Mouse (Mus musculus): ENCODE measurements around the gene Rras. TPM values are rescaled to one million over a fixed set of nuclear protein-coding genes. Genes with fewer than 3 reads are reported as not detected.
A peak's percentile ranks its signal among the peaks of the same experiment; 100 is the strongest.

The Rras gene
- polyA plus RNA-seq (2012; rRNA removed), result 221 and 291 TPM in 2 replicates

DNA sequence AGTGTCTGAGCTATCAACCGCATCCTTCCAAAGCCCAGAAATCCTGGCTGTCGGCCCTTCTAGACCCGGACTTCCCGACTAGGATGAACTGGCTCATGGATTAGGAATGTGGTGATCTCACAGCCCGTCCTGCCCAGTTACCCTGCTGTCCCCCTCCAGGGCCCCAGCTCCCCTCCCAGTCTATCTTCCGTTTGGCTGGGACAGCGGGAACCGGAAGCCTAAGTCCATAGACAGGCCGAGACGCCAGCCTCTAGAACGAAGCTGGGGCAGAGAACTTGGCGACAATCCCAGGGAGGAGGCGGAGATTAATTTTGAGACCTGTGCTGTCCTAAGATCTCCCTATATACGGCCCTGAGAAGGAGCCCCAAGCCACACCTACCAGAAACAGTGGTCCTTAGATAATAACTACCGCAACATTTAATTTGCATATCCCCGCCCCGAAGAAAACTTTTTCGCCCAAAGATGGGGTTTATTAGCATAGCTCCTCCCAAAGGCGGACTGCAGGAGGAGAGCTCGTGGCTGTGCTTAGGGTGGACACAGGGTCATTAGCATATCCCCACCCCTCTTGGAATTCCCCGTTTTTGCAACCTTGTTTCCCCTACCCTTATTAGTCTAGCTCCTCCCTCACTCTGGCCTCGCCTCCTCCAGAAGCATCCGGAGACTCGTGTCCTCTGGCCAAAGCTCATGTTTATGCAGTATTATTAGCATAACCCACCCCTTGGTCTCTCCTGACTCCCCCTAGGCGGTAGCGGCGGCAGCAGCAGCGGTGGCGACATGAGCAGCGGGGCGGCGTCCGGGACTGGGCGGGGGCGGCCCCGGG, at the start of gene Rras:
Gene Rras (plus strand): TSS at position 720 of the 820 bp plus-strand sequence.
- DNase-seq (ENCODE audit: low read depth), result peak; percentile 98

DNA sequence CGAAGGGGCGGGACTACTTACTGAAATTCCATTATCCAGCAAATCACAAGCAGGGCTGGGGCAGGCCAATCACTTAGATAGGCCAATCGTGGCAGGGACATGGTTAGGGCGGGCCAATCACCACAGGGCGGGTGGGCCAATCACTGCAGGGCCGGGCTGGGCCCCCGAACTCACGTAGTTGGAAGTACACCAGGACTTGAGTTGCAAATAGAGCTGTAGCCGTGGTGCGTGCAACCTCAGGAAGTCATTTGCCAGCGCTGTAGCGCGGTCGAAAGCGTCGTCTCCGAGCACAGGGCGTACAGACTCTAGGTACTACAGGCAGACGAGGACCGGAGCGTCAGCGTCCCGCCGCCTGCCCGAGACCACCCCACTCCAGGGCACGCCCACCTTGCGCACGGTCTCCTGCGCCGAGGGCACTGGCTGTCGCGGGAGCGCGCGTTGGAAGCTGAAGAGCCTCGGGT, 47.5 kb upstream of the Rras start:
- no peak for DNase-seq (ENCODE audit: low read depth)

DNA sequence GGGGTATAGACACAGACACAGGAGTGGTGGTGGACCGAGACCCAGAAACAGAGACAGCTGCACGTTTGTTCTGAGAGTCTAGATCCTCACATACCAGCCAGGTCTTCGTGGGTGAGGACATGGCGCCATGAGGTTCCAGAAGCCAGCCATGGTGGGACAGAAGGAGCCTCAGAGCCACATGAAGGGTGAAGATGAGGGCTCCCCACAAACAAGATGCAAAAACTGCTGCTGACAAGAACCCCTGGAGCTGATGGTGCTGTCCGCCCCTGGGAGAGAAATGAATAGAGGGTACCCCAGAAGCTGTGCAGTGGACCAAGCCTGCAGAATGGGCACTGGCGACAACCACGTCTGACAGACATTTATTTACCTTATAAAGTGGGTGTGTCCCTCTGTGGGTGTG, 46.6 kb upstream of the Rras start:
- DNase-seq (ENCODE audit: low read depth), result no peak

DNA sequence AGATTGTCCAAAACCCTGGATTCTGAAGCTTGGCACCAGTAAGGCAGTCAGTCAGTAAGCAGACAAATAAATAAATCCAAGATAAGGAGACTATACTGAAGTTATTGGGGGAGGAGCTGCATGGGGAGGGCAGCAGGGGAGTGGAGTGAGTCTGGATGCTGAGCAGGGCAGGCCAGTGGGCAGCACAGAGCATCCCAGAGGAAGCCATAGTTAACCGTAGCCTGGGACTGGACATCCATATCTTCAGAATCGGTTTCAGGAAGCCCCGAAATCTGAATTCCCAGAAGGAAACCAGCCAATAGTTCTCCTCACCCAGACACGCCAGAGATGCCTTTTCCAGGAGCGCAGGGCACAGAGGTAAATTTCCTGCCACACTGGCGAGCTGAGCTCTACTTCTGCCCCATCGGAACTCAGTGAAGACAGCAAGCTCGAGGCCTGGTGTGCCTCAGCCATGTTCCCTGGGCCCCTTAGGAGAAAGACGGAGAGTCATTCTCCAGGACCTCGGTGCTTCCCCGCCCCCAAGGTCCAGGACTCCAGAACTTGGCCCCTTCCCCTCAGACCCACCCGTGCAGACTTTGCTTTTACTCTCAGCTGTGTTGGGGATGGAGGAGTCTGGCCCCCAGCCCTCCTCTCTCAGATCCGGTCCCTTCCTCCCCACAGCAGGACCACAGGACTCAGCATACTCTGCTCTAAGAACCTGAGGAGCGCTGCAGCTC, 44.2 kb upstream of the Rras start:
- DNase-seq (ENCODE audit: low read depth), result no peak

DNA sequence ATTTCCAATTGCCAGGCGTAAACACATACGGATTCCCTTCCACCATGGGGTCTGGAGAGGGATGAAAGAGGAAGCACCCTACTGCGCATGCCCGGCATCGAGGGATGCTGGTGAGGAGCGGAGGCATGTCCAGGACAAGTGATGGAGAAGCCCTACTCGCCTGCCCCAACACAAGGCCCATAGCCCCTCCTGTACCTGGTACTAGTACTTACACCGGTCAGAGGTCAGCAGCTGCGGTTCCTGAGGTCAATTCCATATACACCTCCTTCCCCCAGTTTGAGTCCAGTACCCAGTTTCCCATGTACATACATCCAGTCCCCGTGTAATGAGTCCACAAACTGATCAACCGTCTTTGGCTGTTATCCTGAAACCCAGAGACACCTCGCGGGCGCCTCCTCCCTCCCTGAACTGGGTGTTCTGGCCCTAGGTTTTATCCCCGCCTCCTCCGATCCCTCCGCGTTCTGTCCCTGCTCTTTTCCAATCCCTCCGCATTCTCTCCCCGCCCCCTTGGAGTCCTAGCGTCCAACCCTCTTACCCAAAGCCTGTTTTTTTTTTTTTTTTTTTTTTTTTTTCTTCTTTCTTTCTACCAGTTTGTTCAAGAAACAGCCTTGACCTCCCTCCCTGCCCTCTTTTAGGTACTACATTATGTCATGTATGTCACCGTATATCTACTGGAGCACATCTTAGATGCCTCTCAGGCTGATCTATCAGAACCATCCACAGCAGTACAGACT, 43.2 kb upstream of the Rras start, which contains the start of gene Cpt1c:
Gene Cpt1c (minus strand): TSS at position 469 of the 734 bp plus-strand sequence.
- DNase-seq (ENCODE audit: low read depth), result no peak

DNA sequence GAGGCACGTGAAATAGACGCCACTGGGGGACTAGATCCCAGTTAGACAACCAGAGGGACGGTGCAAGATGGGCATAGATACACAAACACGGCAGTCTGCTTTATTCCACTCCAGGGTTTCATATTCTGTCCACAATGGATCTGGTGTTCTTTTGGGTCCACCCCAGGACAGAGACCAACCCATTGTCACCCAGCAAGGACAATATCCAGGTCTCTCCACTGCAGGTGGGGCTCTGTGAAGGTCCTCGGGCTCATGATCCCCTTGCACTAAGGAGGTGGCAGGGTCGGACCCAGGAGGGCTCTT, 42.7 kb upstream of the Rras start:
- no peak for DNase-seq (ENCODE audit: low read depth)

DNA sequence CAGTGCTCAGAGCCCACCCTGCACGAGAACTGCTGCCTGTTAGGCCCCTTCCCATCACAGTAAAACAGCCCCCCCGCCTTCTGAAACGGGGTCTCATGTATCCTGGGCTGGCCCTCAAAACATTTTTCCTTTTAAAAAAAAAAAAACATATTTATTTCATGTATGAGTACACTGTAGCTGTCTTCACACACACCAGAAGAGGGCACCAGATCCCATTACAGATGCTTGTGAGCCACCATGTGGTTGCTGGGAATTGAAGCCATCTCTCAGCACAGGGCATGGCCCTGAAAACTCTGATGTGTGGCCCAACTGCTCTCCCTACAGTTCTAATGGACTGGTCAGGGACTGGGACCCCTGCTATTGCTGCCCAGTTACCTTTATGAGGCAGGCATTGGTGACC, 39.5 kb upstream of the Rras start:
- no peak for DNase-seq (ENCODE audit: low read depth)

DNA sequence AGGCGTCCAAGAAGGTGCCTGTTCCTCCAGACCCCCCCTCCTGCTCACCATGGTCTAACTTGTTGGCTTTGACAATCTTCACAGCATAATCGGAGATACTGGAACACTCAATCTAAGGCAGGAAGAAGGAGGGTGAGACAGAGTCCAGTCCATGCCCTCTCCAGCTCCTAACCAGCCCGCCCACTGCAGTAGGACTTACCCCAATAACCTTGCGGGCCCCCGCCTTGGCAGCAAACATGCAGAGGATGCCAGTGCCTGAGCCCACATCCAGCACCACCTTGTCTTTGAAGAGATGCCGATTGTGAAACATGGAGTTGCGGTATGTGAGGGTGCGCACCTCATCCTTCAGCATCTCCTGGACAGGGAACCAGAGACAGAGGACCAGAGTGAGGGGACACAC, 36.2 kb upstream of the Rras start:
- DNase-seq (ENCODE audit: low read depth), result no peak

DNA sequence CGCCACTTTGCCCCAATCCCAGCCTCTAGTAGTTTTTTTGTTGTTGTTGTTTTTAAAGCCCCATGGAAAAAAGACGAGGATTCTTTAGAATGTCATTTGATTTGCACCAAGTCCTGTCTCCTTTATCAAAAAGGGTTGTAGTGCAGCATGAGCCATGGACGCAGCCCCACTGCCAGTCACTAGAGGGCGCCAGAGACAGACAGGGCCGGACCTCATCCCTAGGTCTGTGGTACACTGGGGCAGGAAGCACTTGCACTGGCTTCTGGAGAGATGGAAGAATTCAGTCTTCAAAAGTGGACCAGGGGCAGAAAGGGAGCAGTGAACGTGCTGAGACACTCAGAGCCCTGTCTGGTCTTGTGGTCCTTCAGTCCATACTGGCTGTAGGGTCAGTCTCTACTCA, 34.7 kb upstream of the Rras start:
- no peak for DNase-seq (ENCODE audit: low read depth)

DNA sequence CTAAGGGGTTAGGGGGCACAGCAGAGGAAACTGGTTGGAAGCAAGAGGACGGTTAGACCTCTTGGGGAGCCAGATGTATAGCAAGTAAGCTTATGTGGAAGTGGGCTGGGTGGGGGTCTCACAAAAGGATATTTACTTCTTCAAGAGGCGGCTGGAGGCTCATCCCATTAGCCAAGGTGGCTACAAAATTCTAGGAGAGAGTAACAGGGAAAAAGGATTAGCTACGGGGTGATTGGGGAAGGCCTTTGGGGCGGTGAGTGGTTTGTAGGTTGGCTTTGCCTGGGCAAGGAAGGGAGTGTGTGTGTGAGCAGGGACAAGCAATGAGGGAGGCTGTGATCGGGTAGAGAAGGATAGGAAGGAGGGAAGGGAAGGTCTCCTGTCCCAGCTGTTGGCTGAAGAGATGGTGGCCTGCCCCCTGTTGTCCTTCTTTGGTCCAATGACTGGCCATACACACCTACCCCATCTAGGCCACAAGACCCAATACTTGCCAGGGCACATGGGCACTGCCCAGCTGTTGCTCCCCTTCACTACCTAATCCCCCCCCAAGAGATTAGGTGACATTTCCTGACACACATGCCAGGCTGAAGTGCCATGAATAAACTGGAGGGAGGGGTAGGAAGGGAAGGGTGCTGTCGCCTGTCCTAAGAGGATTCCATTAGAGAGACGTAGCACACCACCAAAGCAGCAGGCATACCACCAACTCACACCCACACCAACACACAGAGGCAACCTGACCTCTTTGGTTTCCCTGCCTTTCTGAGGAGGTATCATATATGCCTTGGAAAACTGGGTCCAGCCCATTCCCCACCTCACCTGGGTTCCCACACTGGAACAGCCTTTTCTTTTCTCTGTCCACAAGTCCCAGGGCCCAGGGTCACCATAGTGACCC, 33.6 kb upstream of the Rras start:
- no peak for DNase-seq (ENCODE audit: low read depth)

DNA sequence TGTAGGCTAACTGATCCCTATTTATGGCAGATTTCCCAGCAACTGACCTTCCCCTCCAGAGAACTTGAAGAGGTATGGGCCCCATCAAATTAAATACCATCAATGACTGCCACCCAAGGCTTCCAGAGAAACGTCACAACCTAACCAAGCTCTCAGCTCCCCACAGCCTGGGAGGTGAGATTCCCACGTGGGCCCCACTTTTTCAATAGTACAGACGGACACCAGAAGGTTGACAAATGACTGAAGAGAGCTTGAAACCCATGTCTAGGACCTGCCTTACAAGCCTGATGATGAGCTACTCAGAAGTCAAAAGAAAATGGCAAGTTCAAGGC, 33.0 kb upstream of the Rras start:
- no peak for DNase-seq (ENCODE audit: low read depth)

DNA sequence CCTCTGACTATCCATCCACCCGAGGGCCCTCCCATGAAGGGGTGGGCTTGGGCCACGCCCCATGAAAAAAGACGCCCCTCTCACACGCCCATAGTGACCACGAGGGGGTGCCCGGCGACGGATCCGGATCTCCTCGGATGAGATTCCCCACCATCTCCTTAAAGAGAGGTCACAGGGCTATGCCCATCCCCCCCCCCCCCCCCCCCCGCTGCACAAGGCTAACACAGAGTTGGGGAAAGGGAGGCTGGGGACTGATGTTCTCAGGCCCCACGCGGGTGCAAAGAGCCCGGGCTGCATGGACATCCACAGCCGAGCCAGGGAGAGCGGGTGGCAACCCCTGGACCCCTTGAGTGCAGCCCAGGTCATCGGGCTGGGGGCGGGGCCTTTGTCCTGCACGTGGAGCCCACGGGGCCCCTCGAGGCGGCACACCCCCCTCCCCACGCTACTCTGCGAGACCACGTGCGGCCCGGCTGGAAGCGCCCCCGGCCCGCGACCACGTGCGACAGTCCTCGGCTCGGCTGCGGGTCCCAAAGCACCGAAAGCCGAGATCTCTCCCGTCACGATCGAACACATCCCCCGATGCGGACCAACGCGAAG, 32.1 kb upstream of the Rras start:
- no peak for DNase-seq (ENCODE audit: low read depth)

DNA sequence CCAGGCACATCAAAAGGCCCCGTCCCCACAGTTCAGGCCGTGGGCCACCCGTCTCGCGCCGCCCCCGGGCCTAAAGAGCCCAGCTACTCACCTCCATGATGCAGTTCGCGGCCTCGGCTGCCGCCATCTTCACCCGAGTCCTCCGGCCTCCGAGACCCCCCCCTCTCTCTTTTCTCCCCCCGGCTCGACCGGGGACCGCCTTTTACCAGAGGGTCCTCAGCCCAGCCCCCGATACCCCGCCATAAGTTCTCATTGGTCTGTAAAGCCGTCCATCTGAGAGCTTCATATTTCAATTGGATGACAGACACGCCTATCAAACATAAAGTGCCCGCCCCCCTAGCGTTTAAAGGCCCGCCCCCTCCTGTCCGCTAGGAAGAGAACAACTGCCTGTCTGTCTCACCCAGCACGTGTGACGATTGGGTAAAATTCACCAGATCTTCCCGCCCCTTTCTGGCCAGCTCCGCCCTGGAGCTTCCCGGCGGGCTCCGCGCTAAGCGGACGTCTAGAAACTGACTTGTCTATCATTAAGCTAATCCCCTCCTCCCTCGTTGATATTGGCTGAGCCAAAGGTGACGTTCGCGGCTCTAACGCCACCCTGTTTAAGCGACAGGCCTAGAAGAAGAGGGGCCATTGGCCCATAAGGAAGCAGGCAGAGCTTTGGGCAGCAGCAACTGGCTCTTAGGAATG, 31.4 kb upstream of the Rras start, which contains the start of gene Prmt1:
Gene Prmt1 (minus strand): TSS at position 377 of the 687 bp plus-strand sequence.
- peak; percentile 99 for DNase-seq (ENCODE audit: low read depth)

DNA sequence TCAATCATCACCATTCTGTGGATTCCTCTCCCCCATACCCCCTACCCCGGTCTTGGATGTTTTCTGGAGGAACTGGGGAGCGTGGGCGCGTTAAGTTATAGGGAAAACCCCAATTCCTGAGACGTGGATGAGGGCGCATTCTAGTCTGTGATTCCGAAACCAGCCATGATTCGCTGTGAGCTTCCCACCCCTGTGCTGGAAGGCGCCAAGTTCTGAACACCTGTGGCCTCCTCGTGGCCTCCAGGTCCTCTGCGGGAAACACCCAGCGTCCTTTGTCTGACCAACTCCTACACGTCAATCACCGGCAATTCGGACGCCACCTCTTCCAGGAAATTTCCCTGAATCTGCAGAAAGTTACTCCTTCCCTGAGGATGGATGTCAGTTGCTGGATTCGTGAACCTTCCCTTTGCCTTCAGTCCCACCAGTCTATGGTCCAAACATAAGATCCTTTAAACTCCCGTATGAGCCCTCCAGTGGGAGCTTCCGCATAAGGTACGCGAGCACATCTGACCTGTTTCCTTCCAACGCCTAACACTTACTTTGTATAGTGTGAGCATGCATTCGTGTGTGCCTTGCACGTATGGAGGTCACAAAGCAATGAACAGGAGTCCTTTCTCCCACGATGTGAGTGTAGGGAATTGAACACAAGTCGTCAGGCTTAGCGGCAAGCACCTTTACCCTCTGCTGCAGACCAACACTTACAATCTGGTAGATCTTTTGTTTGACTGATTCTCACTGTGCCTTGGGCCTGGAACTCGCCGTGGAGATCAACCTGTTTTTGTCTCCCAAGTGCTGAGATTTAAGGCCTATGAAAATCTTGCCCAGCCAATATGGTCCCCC, 30.7 kb upstream of the Rras start:
- no peak for DNase-seq (ENCODE audit: low read depth)

DNA sequence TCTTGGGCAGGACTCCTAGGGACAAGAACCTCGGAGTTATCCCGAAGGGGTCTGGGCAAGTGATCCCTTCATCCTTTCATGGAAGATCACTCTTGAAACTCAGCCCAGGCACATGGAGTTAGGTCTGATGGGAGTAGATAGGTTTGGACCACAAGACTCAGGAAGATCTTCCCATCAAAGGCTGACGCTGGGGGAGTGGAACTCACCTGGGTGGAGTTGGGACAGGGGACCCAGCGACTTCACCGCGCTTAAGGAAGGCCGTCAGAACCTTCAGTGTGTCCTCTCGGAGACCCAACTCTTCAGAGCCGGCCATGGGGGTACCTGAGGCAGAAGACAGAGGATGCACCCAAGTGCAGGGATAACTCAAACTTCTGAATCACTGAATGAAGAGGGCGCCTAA, 21.1 kb upstream of the Rras start:
- no peak for DNase-seq (ENCODE audit: low read depth)

DNA sequence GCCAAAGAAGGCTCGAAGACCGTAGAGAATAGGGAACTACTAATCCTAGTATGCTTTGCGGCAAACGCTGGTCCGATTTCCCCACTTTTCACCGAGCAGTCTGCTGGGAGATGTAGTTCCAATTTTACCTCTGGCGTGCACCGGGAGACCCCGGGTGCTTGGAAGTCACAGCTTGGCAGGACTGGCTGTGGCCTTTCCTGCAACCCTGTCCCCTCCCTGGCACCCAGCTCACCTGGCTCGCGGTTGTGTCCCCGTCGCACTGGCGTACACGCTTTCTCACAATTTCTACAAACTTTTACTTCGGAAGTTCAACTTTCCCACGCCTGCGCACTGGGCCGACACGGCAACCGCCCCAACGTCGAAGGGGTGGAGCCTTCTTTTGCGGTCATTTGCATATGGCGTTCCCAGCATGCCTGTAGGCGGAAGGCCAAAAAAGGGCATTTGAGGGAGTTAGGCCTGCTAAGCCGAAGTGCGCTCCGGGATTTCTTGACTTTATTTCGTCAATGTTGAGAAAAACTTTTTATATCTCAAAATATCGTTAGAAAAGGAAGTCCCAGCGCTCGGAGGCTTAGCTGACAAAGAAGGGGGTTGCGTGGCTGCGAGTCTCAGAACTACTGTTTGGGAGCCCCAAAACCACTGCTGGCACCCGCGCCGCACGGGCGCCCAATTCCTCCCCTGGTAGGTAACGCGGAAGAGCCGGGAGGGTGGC, 20.4 kb upstream of the Rras start, which contains the start of gene Irf3:
Gene Irf3 (plus strand): TSS at position 418 of the 709 bp plus-strand sequence.
- peak; percentile 69 for DNase-seq (ENCODE audit: low read depth)

DNA sequence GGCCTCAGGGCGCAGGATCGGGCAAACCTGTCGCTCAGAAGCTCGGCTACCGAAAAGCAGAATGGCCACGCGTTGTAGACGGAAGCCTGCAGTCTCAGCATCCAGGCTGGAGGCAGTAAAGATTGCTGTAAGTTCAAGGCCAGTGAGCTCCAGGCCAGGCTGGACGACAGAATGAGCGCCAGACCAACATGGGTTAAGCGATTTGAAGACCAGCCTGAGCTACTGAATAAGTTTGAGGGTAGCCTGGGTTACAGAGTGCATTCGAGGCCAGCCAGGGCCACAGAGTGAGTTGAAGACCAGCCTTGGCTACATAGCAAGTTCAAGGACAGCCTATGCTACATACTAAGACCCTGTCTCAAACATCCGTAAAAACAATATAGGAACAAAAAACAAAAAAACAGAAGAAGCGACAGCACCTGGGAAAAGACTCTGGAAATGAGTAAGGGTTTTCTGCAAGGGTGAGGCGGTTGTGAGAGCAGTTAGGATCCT, 19.8 kb upstream of the Rras start:
- no peak for DNase-seq (ENCODE audit: low read depth)

DNA sequence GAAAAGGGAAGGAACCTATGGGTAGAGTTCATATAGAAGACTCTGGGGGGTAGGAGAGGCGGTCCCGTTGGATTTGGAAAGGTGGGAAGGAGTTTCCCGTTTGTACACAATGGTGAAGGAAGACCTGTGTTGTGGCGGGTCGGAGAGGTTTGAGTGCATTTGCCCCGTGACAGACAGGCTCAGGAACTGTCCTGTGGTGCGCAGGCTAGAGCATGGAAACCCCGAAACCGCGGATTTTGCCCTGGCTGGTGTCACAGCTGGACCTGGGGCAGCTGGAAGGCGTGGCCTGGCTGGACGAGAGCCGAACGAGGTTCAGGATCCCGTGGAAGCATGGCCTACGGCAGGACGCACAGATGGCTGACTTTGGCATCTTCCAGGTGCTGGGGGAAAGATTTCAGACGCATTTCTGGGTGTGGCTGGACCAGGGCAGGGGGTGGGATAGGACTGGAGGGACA, 19.2 kb upstream of the Rras start, which contains the start of gene Bcl2l12:
Gene Bcl2l12 (minus strand): TSS at position 212 of the 455 bp plus-strand sequence.
- DNase-seq (ENCODE audit: low read depth), result no peak

Measured in gonadal fat pad, adult 2 months (tissue).